Mouse (Mus musculus) adrenal gland, adult 2 months (tissue): ENCODE measurements at regions not wholly inside any gene's neighbourhood (a gene's known extent, or its start where the extent isn't known, plus 50 kb on each side); places are given as distances from the start of the nearest gene placed in this dataset.
"Not testable (repeated sequence)": the region's sequence is repeated elsewhere in the genome, so short reads cannot be mapped to it uniquely, and the experiment has no call there.

ENCODE experiments used
- DNase-seq: peaks from one replicate; pipeline ENCODE4 v3.0.0; 2021

DNA sequence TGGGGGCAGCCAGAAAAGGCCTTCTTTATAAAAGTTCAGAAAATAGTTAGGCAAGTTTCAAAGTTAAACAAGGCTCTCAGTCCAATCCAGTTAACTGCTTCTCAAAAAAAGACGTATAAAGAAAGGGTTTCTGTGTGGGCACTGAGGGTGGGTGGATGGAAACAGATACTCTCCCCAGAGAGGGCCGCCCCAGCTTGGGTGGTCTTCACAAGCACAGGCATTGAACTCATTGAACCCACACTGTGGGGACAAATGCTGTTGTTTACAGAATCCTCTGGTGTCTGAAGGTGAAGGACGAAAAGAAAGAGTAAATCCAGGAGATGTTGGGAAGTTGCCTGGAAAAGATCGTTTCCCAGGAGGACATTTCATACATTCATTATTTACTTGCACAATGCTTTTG, 253.9 kb downstream of the Trib2 start:
- no peak for DNase-seq

DNA sequence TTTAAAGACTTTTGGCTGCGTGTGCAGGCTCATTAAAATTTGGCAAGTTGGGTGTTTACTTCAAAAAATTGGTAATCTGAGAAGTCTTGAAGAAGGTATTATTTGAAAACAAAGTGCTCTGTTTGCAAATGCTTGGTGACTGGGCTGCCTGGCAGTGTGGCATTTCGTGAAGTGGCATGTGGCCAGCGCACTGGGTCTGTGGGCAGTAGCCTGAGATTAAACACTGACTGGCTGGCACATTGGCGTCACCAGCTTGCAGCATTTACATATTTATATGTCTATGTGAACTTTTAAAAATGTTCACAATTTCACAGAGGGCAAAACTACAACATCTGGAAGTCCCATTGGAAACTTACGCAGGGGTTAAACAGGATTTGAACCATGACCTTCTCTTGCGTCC, 261.3 kb downstream of the Trib2 start:
- DNase-seq, result no peak

DNA sequence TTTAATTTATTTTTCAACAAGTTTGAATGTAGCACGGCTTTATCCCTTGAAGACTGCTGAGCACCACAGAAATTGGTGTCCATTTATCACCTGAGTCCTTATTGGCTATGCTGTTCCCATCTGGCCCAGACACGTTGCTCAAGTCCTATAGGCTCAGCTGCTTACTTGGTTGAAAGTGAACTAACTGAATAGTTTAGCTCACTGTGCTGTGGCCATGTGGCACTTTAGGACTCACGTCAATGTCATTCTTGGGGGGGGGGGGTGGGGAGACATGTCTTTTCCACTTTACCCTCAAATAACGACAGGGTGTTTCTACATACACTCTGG, 263.1 kb downstream of the Trib2 start:
- DNase-seq, result no peak

DNA sequence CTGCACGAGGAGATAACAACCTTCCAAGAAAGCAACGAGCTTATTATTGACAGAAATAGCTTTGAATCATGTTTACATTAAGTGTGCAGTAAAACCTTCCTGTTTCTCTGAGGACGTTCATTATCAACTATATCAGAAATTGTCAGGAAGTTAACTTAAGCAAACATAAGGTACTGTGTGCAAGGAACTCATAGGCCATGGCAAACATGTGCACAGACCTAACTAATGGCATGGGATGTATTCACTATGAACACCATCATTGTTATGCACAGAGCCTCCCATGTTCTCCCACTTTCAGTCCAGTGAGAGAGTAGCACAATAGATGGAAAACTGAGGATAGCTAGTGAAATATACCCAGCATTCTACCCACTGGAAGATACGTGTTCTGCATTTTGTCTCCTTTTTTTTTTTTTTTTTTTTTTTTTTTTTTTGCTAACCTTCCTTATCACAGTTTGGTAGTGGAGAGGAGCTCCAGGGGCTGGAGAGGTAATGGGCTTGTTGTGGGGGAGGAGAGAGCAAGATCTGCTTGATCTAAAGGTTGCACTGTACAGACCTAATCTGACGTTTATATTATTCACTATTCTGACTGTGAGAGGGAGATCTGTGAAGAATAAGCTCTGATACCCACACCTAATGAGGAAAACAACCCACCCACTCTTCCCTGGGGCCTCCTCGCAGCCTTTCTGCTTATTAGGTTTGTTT, 263.6 kb downstream of the Trib2 start:
- DNase-seq, result no peak

DNA sequence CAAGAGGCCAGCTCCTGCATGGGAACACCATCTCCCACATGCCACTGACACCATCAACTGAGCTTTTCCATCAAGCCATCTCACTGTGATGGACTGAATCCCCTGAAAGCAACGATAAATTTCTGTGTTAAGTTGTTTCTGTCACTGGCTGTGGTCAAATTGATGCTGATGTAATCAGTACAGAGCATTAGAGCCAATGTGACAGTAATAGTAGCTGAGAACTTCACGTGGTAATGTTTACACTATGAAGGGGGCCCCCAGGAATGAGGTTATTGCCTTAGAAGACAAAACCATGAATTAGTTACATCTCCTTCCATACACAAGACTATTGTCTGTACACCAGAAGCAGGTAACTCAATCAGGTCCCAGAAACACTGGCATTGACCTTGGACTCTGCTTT, 264.5 kb downstream of the Trib2 start:
- DNase-seq, result no peak

GRCm38 (mm10) chr12:15551281-15551900, 265.3 kb downstream of the Trib2 start:
- DNase-seq, result no peak

- DNase-seq, result peak; percentile 9
Observed at GRCm38 (mm10) chr12:15544351-15544750, 272.4 kb downstream of the Trib2 start.

DNA sequence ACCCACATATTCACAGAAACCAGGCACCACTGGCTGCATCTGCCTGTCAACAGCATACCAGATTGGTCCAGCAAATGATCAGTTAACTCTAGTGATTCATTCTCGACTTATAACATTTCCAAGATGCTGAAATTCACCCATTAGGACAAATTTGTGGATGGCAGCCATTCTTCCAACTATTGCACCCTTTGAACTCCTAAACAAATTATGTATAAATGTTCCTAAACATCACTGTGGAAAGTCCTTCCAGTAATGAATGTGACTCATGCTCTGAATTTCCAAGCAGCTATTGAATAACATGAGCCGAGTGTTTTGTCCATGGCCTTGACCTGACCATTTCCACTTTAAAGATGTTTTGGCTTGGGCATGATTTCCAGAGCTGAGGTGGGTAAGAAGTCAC, 274.2 kb downstream of the Trib2 start:
- DNase-seq, result peak; percentile 7

DNA sequence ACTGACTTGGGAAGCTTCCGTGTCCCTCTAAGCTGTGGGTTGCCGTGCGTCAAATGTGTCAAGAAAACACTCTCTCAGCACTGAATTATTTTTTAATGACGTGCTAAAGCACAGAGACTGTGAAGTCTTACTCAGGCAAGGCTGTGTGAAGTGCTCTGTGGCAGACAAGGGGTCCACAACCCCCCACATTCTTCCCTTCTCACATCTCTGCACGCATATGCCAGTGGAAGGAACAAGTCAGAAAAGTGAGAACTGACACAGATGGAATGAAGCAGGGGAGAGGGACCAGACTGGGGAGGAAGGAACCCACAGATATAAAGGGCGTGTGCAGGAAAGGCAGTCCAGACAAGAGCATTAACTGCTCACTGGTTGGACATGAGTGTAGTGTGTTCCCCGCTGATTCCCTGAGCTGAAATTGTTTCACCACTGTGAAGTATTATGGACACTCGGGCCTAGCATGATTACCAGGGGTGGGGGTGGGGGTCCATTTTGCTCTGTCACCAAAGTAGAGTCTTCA, 279.8 kb downstream of the Trib2 start:
- DNase-seq, result no peak

DNA sequence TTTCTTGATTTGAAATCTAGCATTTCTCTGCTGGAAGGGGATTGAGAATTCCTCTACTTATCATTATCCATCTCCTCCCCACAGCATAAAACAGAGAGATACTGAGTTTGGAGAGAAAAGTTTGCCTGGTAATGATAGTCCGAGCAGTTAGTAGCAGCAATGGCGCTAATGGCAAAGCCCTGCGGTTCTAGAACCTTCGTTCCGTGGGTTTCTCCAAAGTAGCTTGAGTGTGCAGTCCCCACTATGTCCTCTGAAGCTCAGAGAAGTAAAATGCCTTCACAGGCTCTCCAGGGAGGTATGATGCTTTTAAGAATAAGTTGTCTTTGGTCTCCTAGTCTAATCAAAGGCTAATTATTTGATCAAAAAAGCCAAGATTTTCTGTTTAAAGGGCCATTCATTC, 280.5 kb downstream of the Trib2 start:
- no peak for DNase-seq

- peak; percentile 79 for DNase-seq
Observed at GRCm38 (mm10) chr12:15535822-15536221, 280.9 kb downstream of the Trib2 start.

DNA sequence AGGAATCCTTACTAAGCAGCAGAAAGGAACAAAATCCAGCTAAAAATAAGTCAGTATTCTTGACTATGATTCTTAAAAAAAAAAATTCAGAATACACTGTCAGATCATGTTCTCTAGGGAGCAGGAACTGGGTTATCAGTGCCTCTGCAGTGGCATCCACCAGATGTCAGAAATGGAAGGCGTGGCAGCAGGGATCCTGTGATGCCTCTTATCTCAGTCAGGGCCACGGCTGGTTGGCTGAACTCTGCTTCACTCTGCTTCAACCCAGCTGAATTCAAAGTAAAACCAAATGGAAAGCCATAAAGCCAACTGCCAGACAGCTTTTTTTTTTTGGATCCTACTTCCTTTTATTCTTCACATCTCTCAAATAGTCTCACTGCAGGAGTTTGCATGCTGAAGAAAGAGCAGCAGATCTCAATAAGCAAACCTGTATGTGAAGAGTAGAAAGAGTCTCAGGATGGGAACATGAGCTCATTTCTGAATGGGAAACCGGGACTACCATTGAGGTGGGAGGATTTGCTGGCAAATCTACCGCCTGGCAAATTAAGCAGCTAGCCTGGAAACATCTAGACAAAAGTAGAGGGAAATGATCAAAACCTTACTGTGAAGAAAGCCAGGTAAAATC, 295.8 kb downstream of the Trib2 start:
- no peak for DNase-seq

- DNase-seq, result no peak
Observed at GRCm38 (mm10) chr12:15511994-15512393, 304.7 kb downstream of the Trib2 start.

- DNase-seq, result no peak
Observed at GRCm38 (mm10) chr12:15507576-15507975, 309.1 kb downstream of the Trib2 start.

- no peak for DNase-seq
Observed at GRCm38 (mm10) chr12:15493640-15494039, 323.1 kb downstream of the Trib2 start.

DNA sequence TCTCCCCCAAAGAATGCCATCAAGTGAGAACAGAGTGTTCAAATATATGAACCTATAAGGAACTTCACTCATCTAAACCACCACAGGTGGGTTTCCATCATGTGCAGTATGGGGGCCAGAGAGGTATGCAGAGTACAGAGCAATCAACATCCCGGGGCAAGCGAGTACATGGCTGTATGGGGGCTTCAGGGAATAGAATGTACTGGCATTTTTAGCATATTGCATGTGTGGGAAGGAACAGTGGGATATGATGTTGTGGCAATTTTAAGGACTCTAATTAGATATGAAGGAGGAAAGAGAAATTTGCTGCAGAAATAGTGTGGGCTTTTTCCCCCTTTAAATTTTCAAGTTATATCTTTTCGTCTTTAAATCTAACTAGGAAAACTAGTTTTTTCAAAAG, 344.0 kb downstream of the Trib2 start:
- DNase-seq, result no peak

GRCm38 (mm10) chr12:15459429-15459828, 357.3 kb downstream of the Trib2 start:
- DNase-seq, result no peak

GRCm38 (mm10) chr12:15456369-15456768, 360.4 kb downstream of the Trib2 start:
- DNase-seq, result not testable (repeated sequence)

DNA sequence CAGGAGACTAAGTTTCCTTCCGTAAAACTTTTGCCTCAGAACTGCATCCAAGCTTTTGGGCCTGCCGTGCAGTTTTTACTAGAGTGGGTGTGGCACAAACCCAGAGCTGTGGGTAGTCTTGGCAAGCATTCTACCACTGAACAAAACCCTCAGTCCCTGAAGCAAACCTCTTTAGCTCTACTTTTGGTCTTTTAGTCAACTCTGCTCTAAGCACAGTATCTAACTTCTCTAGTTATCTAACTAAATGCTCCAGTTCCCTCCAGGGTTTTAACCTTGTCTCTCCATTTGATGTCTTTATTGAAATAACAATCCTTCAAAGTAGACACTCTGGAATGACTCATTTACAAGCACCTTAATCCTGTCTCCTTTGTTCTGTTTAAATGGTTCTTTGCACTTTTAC, 361.0 kb downstream of the Trib2 start:
- DNase-seq, result no peak

DNA sequence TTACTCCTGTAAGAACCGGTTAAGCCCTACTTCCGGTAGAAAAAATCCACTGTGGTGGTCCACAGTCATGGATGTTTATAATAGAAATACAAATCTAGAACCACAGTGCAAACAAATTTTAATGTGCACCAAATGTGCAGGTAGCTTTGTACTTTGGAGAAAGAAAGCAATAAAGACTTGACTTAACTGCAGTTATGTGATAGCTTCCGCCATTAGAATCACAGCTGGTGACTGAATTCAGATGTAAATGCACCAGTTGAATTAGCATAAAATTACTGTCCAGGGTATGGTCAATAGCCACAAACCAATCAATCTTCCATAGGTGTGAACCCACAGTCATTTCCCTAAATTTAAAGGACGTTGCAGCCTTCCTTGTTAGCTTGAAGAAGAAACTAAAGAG, 367.2 kb downstream of the Trib2 start:
- DNase-seq, result no peak

DNA sequence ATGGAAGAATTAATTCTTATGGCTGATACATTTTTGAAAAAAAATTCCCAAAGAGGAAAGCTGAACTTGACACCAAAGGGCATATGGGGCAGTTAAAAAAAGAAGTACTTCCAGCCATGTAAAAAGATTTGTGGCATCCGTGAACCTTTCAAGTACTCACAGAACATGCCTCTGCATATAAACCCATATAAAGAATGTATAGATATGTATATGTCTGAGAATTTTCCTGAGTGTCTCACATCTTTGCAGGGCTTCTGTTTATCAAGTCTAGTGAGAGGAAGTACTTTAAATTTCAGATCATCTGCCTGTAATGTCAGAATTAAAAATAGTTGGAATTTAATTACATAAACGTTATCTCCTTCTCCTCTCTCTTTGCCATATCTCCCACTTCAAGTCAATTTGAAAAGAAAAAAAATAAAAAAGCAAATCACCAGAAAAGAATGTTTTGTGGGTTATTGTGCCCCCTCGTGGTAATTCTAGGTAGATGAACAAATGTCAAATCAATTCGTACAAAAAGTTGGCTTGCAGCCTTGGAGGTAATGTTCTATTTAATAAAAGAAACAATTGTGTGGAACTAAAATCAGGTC, 400.4 kb downstream of the Trib2 start:
- no peak for DNase-seq

- DNase-seq, result no peak
Observed at GRCm38 (mm10) chr12:15410419-15410818, 406.3 kb downstream of the Trib2 start.

DNA sequence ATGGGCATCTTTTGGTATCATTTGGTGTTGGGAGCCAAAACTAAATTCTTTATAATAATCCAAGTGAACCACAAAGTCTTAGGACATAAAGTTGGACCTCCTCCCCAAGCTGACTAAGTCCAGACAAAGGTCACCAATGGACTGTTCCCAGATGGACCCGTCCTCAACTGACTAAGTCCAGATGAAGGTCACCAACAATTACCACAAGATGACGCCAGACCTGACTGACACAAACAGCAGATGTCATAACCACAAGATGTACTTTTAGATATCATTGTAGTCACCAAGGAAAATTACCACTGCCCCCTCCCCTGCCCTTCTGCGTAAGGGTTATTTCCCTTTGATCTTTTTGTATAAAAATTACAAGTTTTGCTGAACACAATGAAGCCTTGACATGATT, 409.1 kb downstream of the Trib2 start:
- DNase-seq, result peak; percentile 61
